Mouse (Mus musculus): ENCODE data around the gene Ercc2.

DNA sequence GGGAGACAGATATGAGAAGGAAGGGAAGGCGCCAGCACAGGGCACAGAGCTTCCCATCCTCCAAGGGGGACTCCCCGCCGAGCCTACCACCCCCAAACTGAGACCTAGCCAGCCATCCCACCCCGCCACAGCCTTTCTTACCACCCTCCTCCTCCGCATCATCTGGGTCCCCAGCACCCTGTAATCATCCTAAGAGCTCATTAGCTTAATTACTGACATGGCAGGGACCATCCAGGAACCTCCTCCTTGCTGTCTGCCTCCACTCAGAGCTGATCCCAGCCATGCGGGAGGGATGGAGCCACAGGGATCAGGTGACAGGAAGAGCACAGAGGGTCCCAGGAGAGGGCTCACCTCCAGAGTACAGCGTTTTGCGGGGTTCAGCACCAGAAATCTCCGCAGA, 55.2 kb downstream of the Ercc2 start:
- TF ChIP-seq CTCF (IDR thresholded peaks at IDR 0.05; ENCODE audit: low read depth, low read length), result no peak
- no peak for TF ChIP-seq POLR2A (IDR thresholded peaks at IDR 0.05; ENCODE audit: borderline replicate concordance, low read depth, low read length)

Data from bone marrow macrophage, adult 2 months (primary cell).